Mouse (Mus musculus) liver, embryonic 13.5 days (tissue): ENCODE results near the gene Prr5l. TPM values are rescaled to one million over a fixed set of nuclear protein-coding genes. Genes with fewer than 3 reads are reported as not detected.

Source experiments
- ATAC-seq: fragments of 200-750 bp; cut with Nextera tagmentation; 2 replicates; pipeline ENCODE4 v1.8.0; 2017; ENCODE audit warnings: low read depth, mild to moderate bottlenecking, moderate number of reproducible peaks, moderate library complexity
- DNase-seq: peaks from one replicate; pipeline ENCODE4 v3.0.0; 2022
- H3K27ac ChIP-seq: fragments of 300-500 bp; sonication (generic); 2 replicates; pipeline ENCODE4 v1.5.1; 2015; ENCODE audit warnings: moderate library complexity, mild to moderate bottlenecking, inconsistent platforms
- H3K27me3 ChIP-seq: fragments of 300-500 bp; sonication (generic); 2 replicates; pipeline ENCODE4 v1.6.1; 2015; ENCODE audit warnings: mild to moderate bottlenecking, inconsistent platforms
- H3K36me3 ChIP-seq: fragments of 300-500 bp; sonication (generic); 2 replicates; pipeline ENCODE4 v1.6.1; 2015; ENCODE audit warnings: mild to moderate bottlenecking, inconsistent platforms
- H3K4me1 ChIP-seq: fragments of 300-500 bp; sonication (generic); replicated peaks from 2 replicates; pipeline ENCODE4 v1.6.1; 2015; ENCODE audit warnings: inconsistent platforms
- H3K4me2 ChIP-seq: fragments of 300-500 bp; sonication (generic); 2 replicates; pipeline ENCODE4 v1.6.1; 2015; ENCODE audit warnings: inconsistent platforms, mild to moderate bottlenecking, moderate library complexity
- H3K4me3 ChIP-seq: fragments of 300-500 bp; sonication (generic); replicated peaks from 2 replicates; pipeline ENCODE4 v1.5.1; 2015; ENCODE audit warnings: mild to moderate bottlenecking, inconsistent platforms
- H3K9ac ChIP-seq: fragments of 300-500 bp; sonication (generic); 2 replicates; pipeline ENCODE4 v1.6.1; 2015; ENCODE audit warnings: mild to moderate bottlenecking, inconsistent platforms
- H3K9me3 ChIP-seq: fragments of 300-500 bp; sonication (generic); replicated peaks from 2 replicates; pipeline ENCODE4 v1.6.1; 2016; ENCODE audit warnings: inconsistent platforms
- WGBS: fragments of 180-500 bp; shearing (Covaris S2); methylation state at CpG from one replicate; pipeline ENCODE4 v1.1.7; 2015; ENCODE audit not compliant: insufficient replicate concordance; 5-methylcytosine and 5-hydroxymethylcytosine counted together
- polyA plus RNA-seq: library from polyadenylated mRNA; unstranded; fragments of >200 nt; fragmentation: Nextera tagmentation; extraction: Ambion mirVana; gene quantifications from 2 replicates; pipeline ENCODE4 v1.2.1, GENCODE M21; 2015

Gene Prr5l
- polyA plus RNA-seq, 1 experiment from 2014 or later: 4.1 TPM

- Histone ChIP-seq H3K36me3 (no peaks in the 10 kb centered on the region), H3K9me3 (no peaks in the 10 kb centered on the region), H3K4me2 (no peak overlapping the region), H3K4me3 (no peak overlapping the region), H3K9ac (no peak overlapping the region), H3K4me1 (peaks cover 13% of the 10 kb centered on the region), H3K27ac (no peak overlapping the region), H3K27me3 (no peaks in the 10 kb centered on the region)
- 53% methylated on average over 7 of the region's 7 CpGs for WGBS
- no peak for DNase-seq
- no peak for ATAC-seq
These were observed 63.7 kb downstream of the Prr5l start for GRCm38 (mm10) chr2:101818986-101819764.

GRCm38 (mm10) chr2:101816646-101817308 is 66.0 kb downstream of the Prr5l start:
- Histone ChIP-seq H3K4me2 (no peak overlapping the region), H3K4me1 (peaks cover 5% of the 10 kb centered on the region), H3K9me3 (no peaks in the 10 kb centered on the region), H3K9ac (no peak overlapping the region), H3K27ac (no peak overlapping the region), H3K36me3 (no peaks in the 10 kb centered on the region), H3K27me3 (no peaks in the 10 kb centered on the region), H3K4me3 (no peak overlapping the region)
- ATAC-seq (no peak), DNase-seq (no peak)
- WGBS: 50% methylated on average over 3 of the region's 3 CpGs

GRCm38 (mm10) chr2:101815250-101815934 is 67.4 kb downstream of the Prr5l start:
- no peak for DNase-seq
- H3K4me2 ChIP-seq: no peak overlapping the region
- no peak for ATAC-seq
- no peaks in the 10 kb centered on the region for H3K27me3 ChIP-seq
- H3K27ac ChIP-seq: no peak overlapping the region
- 27% methylated on average over 5 of the region's 5 CpGs for WGBS
- H3K9ac ChIP-seq: no peak overlapping the region
- peaks cover 3% of the 10 kb centered on the region for H3K4me1 ChIP-seq
- no peaks in the 10 kb centered on the region for H3K36me3 ChIP-seq
- no peaks in the 10 kb centered on the region for H3K9me3 ChIP-seq
- H3K4me3 ChIP-seq: no peak overlapping the region

GRCm38 (mm10) chr2:101814272-101814625 is 68.6 kb downstream of the Prr5l start:
- ATAC-seq (no peak), DNase-seq (no peak)
- no peak overlapping the region for H3K4me2 ChIP-seq
- H3K27me3 ChIP-seq: no peaks in the 10 kb centered on the region
- H3K9me3 ChIP-seq: no peaks in the 10 kb centered on the region
- H3K36me3 ChIP-seq: no peaks in the 10 kb centered on the region
- H3K4me1 ChIP-seq: peaks cover 3% of the 10 kb centered on the region
- no peak overlapping the region for H3K27ac ChIP-seq
- WGBS: 49% methylated on average over 5 of the region's 5 CpGs
- no peak overlapping the region for H3K9ac ChIP-seq
- H3K4me3 ChIP-seq: no peak overlapping the region

- no peak for ATAC-seq
These were observed 69.1 kb downstream of the Prr5l start for GRCm38 (mm10) chr2:101813581-101814271.

GRCm38 (mm10) chr2:101811925-101812324 is 70.9 kb downstream of the Prr5l start:
- no peaks in the 10 kb centered on the region; the same call in 1 of the 2 replicates for H3K4me1 ChIP-seq
- no peaks in the 10 kb centered on the region for H3K9me3 ChIP-seq
- no peak overlapping the region for H3K4me2 ChIP-seq
- H3K27ac ChIP-seq: no peak overlapping the region
- WGBS: 61% methylated on average over 3 of the region's 3 CpGs
- DNase-seq (no peak), ATAC-seq (no peak)
- no peak overlapping the region for H3K9ac ChIP-seq
- no peaks in the 10 kb centered on the region for H3K27me3 ChIP-seq
- H3K4me3 ChIP-seq: no peak overlapping the region
- H3K36me3 ChIP-seq: no peaks in the 10 kb centered on the region

More at GRCm38 (mm10) chr2:101813581-101814271, 69.1 kb downstream of the Prr5l start:
- DNase-seq: no peak
- WGBS: 45% methylated on average over 6 of the region's 6 CpGs
- Histone ChIP-seq H3K36me3 (no peaks in the 10 kb centered on the region), H3K4me1 (no peaks in the 10 kb centered on the region; the same call in 1 of the 2 replicates), H3K4me2 (no peak overlapping the region), H3K27ac (no peak overlapping the region), H3K27me3 (no peaks in the 10 kb centered on the region), H3K4me3 (no peak overlapping the region), H3K9ac (no peak overlapping the region), H3K9me3 (no peaks in the 10 kb centered on the region)

GRCm38 (mm10) chr2:101810774-101811173 is 72.1 kb downstream of the Prr5l start:
- Histone ChIP-seq H3K9ac (no peak overlapping the region), H3K4me2 (no peak overlapping the region), H3K36me3 (no peaks in the 10 kb centered on the region), H3K4me3 (no peak overlapping the region), H3K27ac (no peak overlapping the region), H3K9me3 (no peaks in the 10 kb centered on the region), H3K27me3 (no peaks in the 10 kb centered on the region), H3K4me1 (no peaks in the 10 kb centered on the region; the same call in 1 of the 2 replicates)
- WGBS: 58% methylated on average over 8 of the region's 8 CpGs
- DNase-seq: no peak
- no peak for ATAC-seq

GRCm38 (mm10) chr2:101809640-101810305 is 73.1 kb downstream of the Prr5l start:
- H3K4me1 ChIP-seq: no peaks in the 10 kb centered on the region; the same call in 1 of the 2 replicates
- DNase-seq (no peak), ATAC-seq (no peak)
- no peak overlapping the region for H3K27ac ChIP-seq
- H3K4me3 ChIP-seq: no peak overlapping the region
- H3K36me3 ChIP-seq: no peaks in the 10 kb centered on the region
- no peaks in the 10 kb centered on the region for H3K27me3 ChIP-seq
- 63% methylated on average over 6 of the region's 6 CpGs for WGBS
- no peaks in the 10 kb centered on the region for H3K9me3 ChIP-seq
- H3K4me2 ChIP-seq: no peak overlapping the region
- H3K9ac ChIP-seq: no peak overlapping the region

GRCm38 (mm10) chr2:101807756-101808155 is 75.1 kb downstream of the Prr5l start:
- Histone ChIP-seq H3K4me1 (no peaks in the 10 kb centered on the region), H3K36me3 (no peaks in the 10 kb centered on the region), H3K4me3 (no peak overlapping the region), H3K9ac (no peak overlapping the region), H3K27me3 (no peaks in the 10 kb centered on the region), H3K27ac (no peak overlapping the region), H3K4me2 (no peak overlapping the region), H3K9me3 (no peaks in the 10 kb centered on the region)
- DNase-seq: no peak
- ATAC-seq: no peak
- 53% methylated on average over 5 of the region's 5 CpGs for WGBS

GRCm38 (mm10) chr2:101802240-101802639 is 80.6 kb downstream of the Prr5l start:
- Histone ChIP-seq H3K4me2 (no peak overlapping the region), H3K27ac (no peak overlapping the region), H3K4me3 (no peak overlapping the region), H3K36me3 (no peaks in the 10 kb centered on the region), H3K27me3 (peaks cover 12% of the 10 kb centered on the region), H3K4me1 (no peaks in the 10 kb centered on the region), H3K9ac (no peak overlapping the region), H3K9me3 (no peaks in the 10 kb centered on the region)
- 77% methylated on average over 6 of the region's 6 CpGs for WGBS
- no peak for ATAC-seq
- DNase-seq: no peak

GRCm38 (mm10) chr2:101797901-101798250 is 85.0 kb downstream of the Prr5l start:
- Histone ChIP-seq H3K9me3 (no peaks in the 10 kb centered on the region), H3K9ac (no peak overlapping the region), H3K4me1 (no peaks in the 10 kb centered on the region), H3K4me3 (peak overlapping the region; percentile 56), H3K36me3 (no peaks in the 10 kb centered on the region), H3K27me3 (peaks cover 35% of the 10 kb centered on the region), H3K4me2 (peak overlapping the region; percentile 68), H3K27ac (no peak overlapping the region)
- WGBS: 3% methylated on average over 19 of the region's 19 CpGs
- no peak for DNase-seq
- ATAC-seq: no peak
